In genomic region chr16:13866076-13866475, GRCm38 (mm10) we compare ENCODE assay signal across 21 mouse cellular contexts. TPM values are rescaled to one million over a fixed set of nuclear protein-coding genes. Genes with fewer than 3 reads are reported as not detected.
DNase-seq lines count a peak whose midpoint lies in the region; ATAC-seq and TF ChIP-seq lines count a peak whose summit lies in the region.
"Had no signal": no experiment of that assay in that cellular context is flagged by ENCODE, and none has a peak within 500 bp of the region (broad histone marks: within the 10 kb centered on the region; RNA-seq: fewer than 3 reads in every experiment).

No protein-coding gene starts in this region.

- TF ChIP-seq CTCF in lung, postnatal 0 days (IDR thresholded peaks at IDR 0.05): no peak

- H3K4me2 ChIP-seq in lung, postnatal 0 days (replicated peaks; ENCODE audit: low read depth, low read length): no peak overlapping the region
- H3K4me2 ChIP-seq: embryonic facial prominence, embryonic 13.5 days; forebrain, embryonic 15.5 days; heart, embryonic 13.5 days; hindbrain, embryonic 15.5 days; midbrain, embryonic 11.5 days had no signal

- peak; percentile 11 for DNase-seq in kidney, adult 9 months
- no peak for DNase-seq in kidney, adult 18-20 months
- peak; percentile 21 for DNase-seq in lung, postnatal 0 days (ENCODE audit: low spot score)
- DNase-seq in lung, postnatal 4 days: no peak
- DNase-seq in large intestine, adult 2 months (ENCODE audit: low read depth, low spot score): peak; percentile 78
- DNase-seq in gastrocnemius, postnatal 4 days (ENCODE audit: low spot score in 2 of 2): no peak
- no peak for DNase-seq in right cerebral cortex, adult 2 months (ENCODE audit: low spot score in 2 of 2)
- DNase-seq: adrenal gland, postnatal 10 days; cerebellum, adult 11 months; cerebellum, postnatal 10 days; lung, adult 2 months; lung, postnatal 36 days; retina, postnatal 1 day; right cerebral cortex, postnatal 4 days had no signal

- H3K27me3 ChIP-seq in lung, postnatal 0 days (replicated peaks; ENCODE audit: insufficient read depth, low read length): no peaks in the 10 kb centered on the region
- H3K27me3 ChIP-seq: embryonic facial prominence, embryonic 13.5 days; forebrain, embryonic 15.5 days; heart, embryonic 13.5 days; hindbrain, embryonic 15.5 days had no signal

- no peaks in the 10 kb centered on the region for H3K9me3 ChIP-seq in lung, postnatal 0 days (ENCODE audit: low read length)
- H3K9me3 ChIP-seq: embryonic facial prominence, embryonic 13.5 days; forebrain, embryonic 15.5 days; heart, embryonic 13.5 days; hindbrain, embryonic 15.5 days had no signal

- H3K4me1 ChIP-seq in lung, postnatal 0 days (ENCODE audit: insufficient read depth, low read depth, low read length): no peaks in the 10 kb centered on the region
- H3K4me1 ChIP-seq: embryonic facial prominence, embryonic 13.5 days; hindbrain, embryonic 15.5 days had no signal

- TF ChIP-seq EP300 in lung, postnatal 0 days (IDR thresholded peaks at IDR 0.05): no peak

- ATAC-seq in lung, postnatal 0 days: no peak
- no peak for ATAC-seq in frontal cortex, adult (ENCODE audit: low TSS enrichment)
- ATAC-seq: forebrain, embryonic 15.5 days had no signal

- peaks cover 14% of the 10 kb centered on the region; the same call in 1 of the 2 replicates for H3K36me3 ChIP-seq in lung, postnatal 0 days (ENCODE audit: insufficient read depth, low read length)

- H3K4me3 ChIP-seq in lung, postnatal 0 days (ENCODE audit: low read depth, low read length): no peak overlapping the region
- H3K4me3 ChIP-seq: embryonic facial prominence, embryonic 13.5 days; forebrain, embryonic 15.5 days; heart, embryonic 13.5 days; hindbrain, embryonic 15.5 days had no signal

- WGBS in lung, postnatal 0 days: 46% methylated on average over 4 of the region's 4 CpGs
- WGBS in large intestine, adult 2 months: 19% methylated on average over 4 of the region's 4 CpGs

- H3K9ac ChIP-seq in lung, postnatal 0 days (replicated peaks; ENCODE audit: low read depth): no peak overlapping the region
- H3K9ac ChIP-seq: embryonic facial prominence, embryonic 13.5 days; forebrain, embryonic 15.5 days; heart, embryonic 13.5 days; hindbrain, embryonic 15.5 days had no signal

- no peak overlapping the region for H3K27ac ChIP-seq in lung, postnatal 0 days (ENCODE audit: low read length)
- H3K27ac ChIP-seq: embryonic facial prominence, embryonic 13.5 days; forebrain, embryonic 15.5 days; heart, embryonic 13.5 days; hindbrain, embryonic 15.5 days had no signal

RNA-seq across cellular contexts. Expression of gene Pdxdc1, which starts 36.9 kb away (rescaled TPM):
- 57.0 and 59.0 TPM in 2 replicates for polyA plus RNA-seq in lung, postnatal 0 days (2015; fragmentation: Nextera tagmentation; extraction: Ambion mirVana)
- polyA plus RNA-seq in large intestine, adult 2 months (2012; rRNA removed): 235 and 281 TPM in 2 replicates
- 10 to 100 TPM; 57.9 to 73.5 TPM for total RNA-seq in gastrocnemius, postnatal 4 days (2021)

RNA-seq across cellular contexts. Expression of gene Mpv17l, which starts 36.9 kb away (rescaled TPM):
- 8.0 and 11.9 TPM in 2 replicates for polyA plus RNA-seq in lung, postnatal 0 days (2015; fragmentation: Nextera tagmentation; extraction: Ambion mirVana)
- 4.6 and 5.4 TPM in 2 replicates for polyA plus RNA-seq in large intestine, adult 2 months (2012; rRNA removed)
- total RNA-seq in gastrocnemius, postnatal 4 days (2021): 1 to 10 TPM; 1.9 to 3.5 TPM
- total RNA-seq: granulocyte monocyte progenitor cell, adult 5-6 weeks had no signal

RNA-seq across cellular contexts. Expression of gene Ntan1, which starts 47.4 kb away (rescaled TPM):
- 135 and 141 TPM in 2 replicates for polyA plus RNA-seq in lung, postnatal 0 days (2015; fragmentation: Nextera tagmentation; extraction: Ambion mirVana)
- polyA plus RNA-seq in large intestine, adult 2 months (2012; rRNA removed): 34.8 and 44.6 TPM in 2 replicates
- total RNA-seq in gastrocnemius, postnatal 4 days (2021): 10 to 100 TPM; 66.6 to 72.3 TPM

Comparison
In these comparisons a context has a peak if more than half of its experiments do, and no peak if none do; other contexts are left out.
1. DNase-seq: peak in kidney, adult 9 months (single experiment), lung, postnatal 0 days (single experiment) and large intestine, adult 2 months (single experiment); none in kidney, adult 18-20 months (single experiment), lung, postnatal 4 days (0 of 2), gastrocnemius, postnatal 4 days (0 of 2) and right cerebral cortex, adult 2 months (0 of 2).